Mouse (Mus musculus) kidney, adult 2 months (tissue): Measurements from ENCODE around the gene Man1a2.

ENCODE experiments used
- CTCF ChIP-seq: fragments of 200-500 bp; conservative IDR thresholded peaks from 2 replicates; pipeline ENCODE4 v1.5.1; 2011; ENCODE audit warnings: low read depth, mild to moderate bottlenecking, control low read depth, low read length, moderate library complexity, mixed read lengths; ENCODE audit not compliant: insufficient read depth, insufficient read length
- POLR2A ChIP-seq: fragments of 200-500 bp; IDR thresholded peaks from one replicate; pipeline ENCODE4 v1.6.1; 2011; ENCODE audit warnings: low read depth, low read length, control low read depth

- TF ChIP-seq CTCF, result no peak
- no peak for TF ChIP-seq POLR2A
Measured at GRCm38 (mm10) chr3:100604539-100604938, 80.8 kb downstream of the Man1a2 start.
